Mouse (Mus musculus) CH12.LX (cell line): ENCODE results near the gene Ube2z.

Experiments
- CHD2 ChIP-seq: IDR thresholded peaks from 2 replicates; pipeline ENCODE4 v1.6.1; 2011; ENCODE audit warnings: low read length, improper control_type of control experiment
- CTCF ChIP-seq, 2 experiments: IDR thresholded peaks in 1 of 2; conservative IDR thresholded peaks in 1 of 2; 2 replicates each; pipeline ENCODE4 v1.5.1; 2011 to 2012; ENCODE audit warnings: low read depth in 2 of 2, low read length in 2 of 2, improper control_type of control experiment in 1 of 2, inconsistent platforms in 1 of 2, mild to moderate bottlenecking in 1 of 2, moderate library complexity in 1 of 2
- E2F4 ChIP-seq: IDR thresholded peaks from 2 replicates; pipeline ENCODE4 v1.6.1; 2011; ENCODE audit warnings: low read depth, low read length, improper control_type of control experiment; ENCODE audit not compliant: insufficient replicate concordance
- EP300 ChIP-seq: IDR thresholded peaks from 2 replicates; pipeline ENCODE4 v1.6.1; 2011; ENCODE audit warnings: low read length, improper control_type of control experiment
- ETS1 ChIP-seq: conservative IDR thresholded peaks from 2 replicates; pipeline ENCODE4 v1.6.1; 2012; ENCODE audit warnings: low read depth, mild to moderate bottlenecking, inconsistent platforms, low read length, improper control_type of control experiment, moderate library complexity
- POLR2A ChIP-seq: IDR thresholded peaks from 2 replicates; pipeline ENCODE4 v1.6.1; 2011; ENCODE audit warnings: low read depth, mild to moderate bottlenecking, improper control_type of control experiment, low read length
- TBP ChIP-seq: conservative IDR thresholded peaks from 2 replicates; pipeline ENCODE4 v1.6.1; 2011; ENCODE audit warnings: low read depth, low read length, improper control_type of control experiment
- TCF12 ChIP-seq: IDR thresholded peaks from 2 replicates; pipeline ENCODE4 v1.6.1; 2014; ENCODE audit warnings: low read depth, mild to moderate bottlenecking, inconsistent platforms, low read length, improper control_type of control experiment
- UBTF ChIP-seq: IDR thresholded peaks from 2 replicates; pipeline ENCODE4 v1.6.1; 2012; ENCODE audit warnings: low read depth, mild to moderate bottlenecking, inconsistent platforms, low read length, improper control_type of control experiment, moderate library complexity
- USF1 ChIP-seq: IDR thresholded peaks from 2 replicates; pipeline ENCODE4 v1.6.1; 2014; ENCODE audit warnings: low read depth, mild to moderate bottlenecking, inconsistent platforms, low read length, improper control_type of control experiment
- ZC3H11A ChIP-seq: IDR thresholded peaks from 2 replicates; pipeline ENCODE4 v1.6.1; 2012; ENCODE audit warnings: low read depth, mild to moderate bottlenecking, inconsistent platforms, low read length, improper control_type of control experiment
- ZKSCAN1 ChIP-seq: IDR thresholded peaks from 2 replicates; pipeline ENCODE4 v1.6.1; 2012; ENCODE audit warnings: low read depth, inconsistent platforms, low read length, improper control_type of control experiment, borderline replicate concordance
- ZNF384 ChIP-seq: IDR thresholded peaks from 2 replicates; pipeline ENCODE4 v1.6.1; 2012; ENCODE audit warnings: low read depth, low read length, improper control_type of control experiment, inconsistent platforms

GRCm38 (mm10) chr11:96111751-96112150, 46.6 kb upstream of the Ube2z start, which contains the start of gene Calcoco2:
- TF ChIP-seq UBTF: no peak
- no peak for TF ChIP-seq ETS1
- no peak for TF ChIP-seq CHD2
- TF ChIP-seq CTCF (conservative IDR thresholded peaks at IDR 0.05 in 1 of 2, IDR thresholded peaks at IDR 0.05 in 1 of 2; ENCODE audit: low read depth in 2 of 2, low read length in 2 of 2): no peak
- no peak for TF ChIP-seq USF1
- no peak for TF ChIP-seq POLR2A
- TF ChIP-seq ZNF384: no peak
- no peak for TF ChIP-seq ZC3H11A
- TF ChIP-seq E2F4: no peak
- TF ChIP-seq TCF12: no peak
- TF ChIP-seq TBP: no peak
- TF ChIP-seq ZKSCAN1: no peak
- no peak for TF ChIP-seq EP300
